Mouse (Mus musculus): ENCODE results near the gene Ifitm6.
"Not testable (repeated sequence)": the region's sequence is repeated elsewhere in the genome, so short reads cannot be mapped to it uniquely, and the experiment has no call there.

- not testable (repeated sequence) for TF ChIP-seq CTCF (IDR thresholded peaks at IDR 0.05; ENCODE audit: borderline replicate concordance, control insufficient read depth, extremely low read depth, insufficient read depth, low read length, poor library complexity); POLR2A (IDR thresholded peaks at IDR 0.05; ENCODE audit: control insufficient read depth, extremely low read depth, insufficient read depth, low read length, poor library complexity)
These were observed 18.9 kb upstream of the Ifitm6 start for GRCm38 (mm10) chr7:141036624-141037023.
